Mouse (Mus musculus) heart, embryonic 14.5 days (tissue): ENCODE data around the gene Podxl2. TPM values are rescaled to one million over a fixed set of nuclear protein-coding genes. Genes with fewer than 3 reads are reported as not detected.
A peak's percentile ranks its signal among the peaks of the same experiment; 100 is the strongest.

Experiments
- ATAC-seq: fragments of 200-750 bp; cut with Nextera tagmentation; 2 replicates; pipeline ENCODE4 v1.8.0; 2017; ENCODE audit warnings: low read depth, moderate TSS enrichment; ENCODE audit not compliant: insufficient number of reproducible peaks, insufficient read depth, low FRiP score
- H3K27ac ChIP-seq, 2 experiments: fragments of 200-500 bp in 1 of 2; fragments of 300-500 bp in 1 of 2; sonication (generic) in 1 of 2; replicated peaks in 1 of 2; 2 replicates each; pipeline ENCODE4 v1.5.1; 2012 to 2014; ENCODE audit warnings: low read depth in 2 of 2, low read length in 2 of 2, control low read depth in 1 of 2, mild to moderate bottlenecking in 1 of 2, mixed read lengths in 1 of 2; ENCODE audit not compliant: control insufficient read depth in 1 of 2, insufficient read depth in 1 of 2
- H3K27me3 ChIP-seq: fragments of 300-500 bp; sonication (generic); 2 replicates; pipeline ENCODE4 v1.6.1; 2014; ENCODE audit warnings: mild to moderate bottlenecking, low read length, control low read depth; ENCODE audit not compliant: control insufficient read depth, insufficient read depth
- H3K36me3 ChIP-seq: fragments of 300-500 bp; sonication (generic); 2 replicates; pipeline ENCODE4 v1.6.1; 2014; ENCODE audit warnings: mild to moderate bottlenecking, control low read depth, low read length, mixed read lengths; ENCODE audit not compliant: control insufficient read depth, insufficient read depth
- H3K4me1 ChIP-seq, 2 experiments: fragments of 200-500 bp in 1 of 2; fragments of 300-500 bp in 1 of 2; sonication (generic) in 1 of 2; 2 replicates each; pipeline ENCODE4 v1.6.1; 2012 to 2014; ENCODE audit warnings: low read length in 2 of 2, control low read depth in 1 of 2, mixed read lengths in 1 of 2; ENCODE audit not compliant: control insufficient read depth in 2 of 2, insufficient read depth in 2 of 2
- H3K4me2 ChIP-seq: fragments of 300-500 bp; sonication (generic); 2 replicates; pipeline ENCODE4 v1.6.1; 2014; ENCODE audit warnings: mild to moderate bottlenecking, low read length
- H3K4me3 ChIP-seq, 2 experiments: fragments of 200-500 bp in 1 of 2; fragments of 300-500 bp in 1 of 2; sonication (generic) in 1 of 2; 2 replicates each; pipeline ENCODE4 v1.5.1; 2012 to 2014; ENCODE audit warnings: low read length in 2 of 2, mild to moderate bottlenecking in 2 of 2, control low read depth in 1 of 2, low read depth in 1 of 2, moderate library complexity in 1 of 2; ENCODE audit not compliant: control insufficient read depth in 1 of 2, insufficient read depth in 1 of 2
- H3K9ac ChIP-seq: fragments of 300-500 bp; sonication (generic); 2 replicates; pipeline ENCODE4 v1.6.1; 2014; ENCODE audit warnings: mild to moderate bottlenecking, low read length
- H3K9me3 ChIP-seq: fragments of 300-500 bp; sonication (generic); 2 replicates; pipeline ENCODE4 v1.6.1; 2016; ENCODE audit warnings: low read length, control low read depth; ENCODE audit not compliant: control insufficient read depth
- WGBS: fragments of 180-500 bp; shearing (Covaris S2); extraction: QIAGEN DNeasy Blood & Tissue Kit; methylation state at CpG from one replicate; pipeline ENCODE4 v1.1.7; 2014; 5-methylcytosine and 5-hydroxymethylcytosine counted together
- polyA plus RNA-seq: library from polyadenylated mRNA; unstranded; fragments of >200 nt; fragmentation: Nextera tagmentation; extraction: Ambion mirVana; gene quantifications from 2 replicates; pipeline ENCODE4 v1.2.1, GENCODE M21; 2014

Podxl2 gene
- polyA plus RNA-seq, 1 experiment from 2014 or later: 51.6 TPM

DNA sequence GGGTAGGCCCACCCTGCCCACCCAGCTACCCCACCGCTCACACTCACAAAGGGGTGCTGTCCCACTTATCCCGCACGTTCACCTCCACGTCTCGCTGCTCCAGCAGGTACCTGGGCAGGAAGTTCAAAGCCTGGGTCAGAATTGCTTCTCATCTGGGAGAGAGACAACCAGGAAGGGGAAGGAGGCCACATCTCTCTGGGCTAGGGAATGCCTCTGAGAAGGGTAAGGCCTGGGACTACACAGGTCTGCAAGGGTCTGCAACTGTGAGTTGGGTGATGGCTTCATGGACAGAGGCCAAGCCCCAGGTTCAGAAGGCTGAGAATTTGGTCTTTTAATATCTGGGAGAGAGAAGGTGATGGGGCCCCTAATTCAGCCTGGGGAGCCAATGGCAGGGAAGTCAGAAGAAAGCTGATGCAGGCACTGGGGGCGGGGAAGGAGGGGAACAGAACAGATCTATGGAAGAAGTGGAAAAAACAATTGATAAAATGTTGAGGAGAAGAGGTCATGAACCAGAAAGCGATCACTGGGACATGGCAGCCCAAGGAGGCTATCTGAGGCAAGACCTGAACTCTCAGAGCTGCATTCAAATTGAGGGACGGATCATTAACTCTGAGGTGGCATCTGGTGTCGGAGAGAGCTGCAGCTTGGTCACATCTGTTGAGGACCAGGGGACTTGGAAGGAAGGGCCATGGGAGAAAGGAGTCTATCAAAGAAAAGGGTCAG, 33.9 kb downstream of the Podxl2 start:
- Histone ChIP-seq H3K9ac (peak overlapping the region; percentile 88), H3K4me2 (peak overlapping the region; percentile 86), H3K9me3 (no peaks in the 10 kb centered on the region), H3K4me1 (peaks cover 12 to 19% of the 10 kb centered on the region in 2 experiments), H3K27ac (peak overlapping the region; percentile 73 to 88), H3K4me3 (peak overlapping the region; percentile 79 to 84), H3K27me3 (no peaks in the 10 kb centered on the region), H3K36me3 (peaks cover 43% of the 10 kb centered on the region)
- ATAC-seq: no peak
- 52% methylated on average over 9 of the region's 9 CpGs for WGBS

DNA sequence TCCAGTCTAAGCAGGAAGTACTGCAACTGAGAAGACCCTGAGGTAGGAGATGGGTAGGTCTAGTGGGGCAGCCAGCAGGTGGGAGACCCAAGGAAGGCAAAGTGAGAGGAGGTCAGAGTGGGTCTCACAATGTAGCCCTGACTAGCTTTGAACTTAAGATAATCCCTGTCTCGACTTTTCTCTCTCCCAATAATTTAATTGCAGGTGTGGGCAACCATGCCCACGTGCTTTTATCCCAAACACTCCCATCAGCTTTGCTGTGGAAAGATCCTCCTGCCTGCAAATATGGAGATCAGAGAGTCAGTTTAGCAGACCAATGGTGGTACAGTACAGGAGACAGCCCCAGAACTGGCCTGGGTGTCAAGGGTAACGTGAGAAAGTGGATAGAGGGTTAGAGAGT, 34.6 kb downstream of the Podxl2 start:
- WGBS: 67% methylated on average over 3 of the region's 3 CpGs
- no peaks in the 10 kb centered on the region for H3K27me3 ChIP-seq
- H3K4me1 ChIP-seq: peaks cover 12 to 19% of the 10 kb centered on the region in 2 experiments
- H3K9me3 ChIP-seq: no peaks in the 10 kb centered on the region
- ATAC-seq: no peak
- H3K9ac ChIP-seq: 0 out of 2 replicates have a peak overlapping the region, but pooled peaks have one; percentile 88
- no peak overlapping the region for H3K27ac ChIP-seq
- no peak overlapping the region for H3K4me3 ChIP-seq
- H3K36me3 ChIP-seq: peaks cover 49% of the 10 kb centered on the region
- H3K4me2 ChIP-seq: no peak overlapping the region

DNA sequence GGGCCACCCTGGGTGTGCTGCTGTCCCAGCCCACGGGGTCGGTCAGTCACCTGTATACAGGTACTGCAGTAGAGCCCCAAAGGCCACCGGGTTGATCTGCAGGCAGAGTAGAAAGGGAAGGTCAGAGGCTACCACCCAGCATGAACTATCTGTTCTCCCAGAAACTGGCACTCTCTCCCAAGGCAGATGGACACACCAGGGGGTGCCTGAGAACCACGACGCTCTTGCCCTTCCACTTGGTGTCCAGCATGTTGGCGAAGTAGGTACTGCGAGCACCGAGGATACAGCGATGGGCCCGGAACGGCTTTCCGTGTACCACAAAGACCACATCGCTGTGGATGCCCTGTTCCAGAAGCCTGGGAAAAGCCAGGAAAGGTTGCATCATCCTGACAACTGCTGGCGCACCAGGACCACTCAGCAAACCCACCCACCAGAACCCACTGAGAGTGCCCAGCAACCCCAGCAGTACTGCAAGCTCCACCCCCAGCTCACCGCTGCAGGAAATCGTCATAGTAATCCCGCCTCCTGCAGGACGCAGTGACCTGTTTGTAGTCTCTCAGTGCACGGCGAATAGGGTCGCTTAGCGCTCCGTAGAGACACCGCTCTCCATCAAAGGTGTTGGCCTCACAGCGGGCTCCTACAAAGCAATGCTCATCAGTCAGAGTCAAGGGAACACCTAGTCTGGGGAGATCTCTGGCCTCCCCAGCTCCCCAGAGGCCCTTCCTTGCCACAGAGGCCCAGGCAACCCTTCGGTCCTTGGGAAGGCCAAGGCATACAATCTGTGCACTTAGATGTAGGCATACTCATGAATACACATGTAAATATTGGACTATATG, 35.5 kb downstream of the Podxl2 start:
- peaks cover 12 to 19% of the 10 kb centered on the region in 2 experiments for H3K4me1 ChIP-seq
- no peak overlapping the region for H3K4me3 ChIP-seq
- no peak overlapping the region for H3K9ac ChIP-seq
- H3K27me3 ChIP-seq: no peaks in the 10 kb centered on the region
- ATAC-seq: no peak
- H3K36me3 ChIP-seq: peaks cover 49% of the 10 kb centered on the region
- H3K4me2 ChIP-seq: no peak overlapping the region
- WGBS: 75% methylated on average over 26 of the region's 26 CpGs
- no peak overlapping the region for H3K27ac ChIP-seq
- H3K9me3 ChIP-seq: no peaks in the 10 kb centered on the region

DNA sequence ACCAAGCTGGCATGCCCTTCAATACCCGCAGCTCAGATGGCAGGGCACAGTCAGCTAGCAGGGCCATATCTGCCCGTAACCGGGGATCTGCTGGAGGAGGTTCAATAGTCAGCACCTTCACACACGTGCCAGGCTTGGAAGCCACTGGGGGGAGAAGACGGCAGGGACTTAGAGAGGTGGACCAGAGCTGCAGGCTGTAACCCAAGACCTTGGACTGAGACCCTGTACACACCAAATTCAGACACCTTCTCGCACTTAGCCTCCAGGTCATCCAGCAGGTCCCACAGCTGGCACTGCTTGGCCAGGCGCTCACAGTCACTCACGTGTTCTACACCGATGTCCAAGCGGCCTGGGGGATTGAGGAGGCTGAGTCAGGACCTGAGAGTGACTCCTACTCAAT, 36.2 kb downstream of the Podxl2 start:
- Histone ChIP-seq H3K9ac (no peak overlapping the region), H3K27ac (no peak overlapping the region), H3K4me1 (peaks cover 17 to 26% of the 10 kb centered on the region in 2 experiments), H3K27me3 (no peaks in the 10 kb centered on the region), H3K4me3 (no peak overlapping the region), H3K9me3 (no peaks in the 10 kb centered on the region), H3K4me2 (no peak overlapping the region), H3K36me3 (peaks cover 49% of the 10 kb centered on the region)
- 85% methylated on average over 10 of the region's 10 CpGs for WGBS
- ATAC-seq: no peak

DNA sequence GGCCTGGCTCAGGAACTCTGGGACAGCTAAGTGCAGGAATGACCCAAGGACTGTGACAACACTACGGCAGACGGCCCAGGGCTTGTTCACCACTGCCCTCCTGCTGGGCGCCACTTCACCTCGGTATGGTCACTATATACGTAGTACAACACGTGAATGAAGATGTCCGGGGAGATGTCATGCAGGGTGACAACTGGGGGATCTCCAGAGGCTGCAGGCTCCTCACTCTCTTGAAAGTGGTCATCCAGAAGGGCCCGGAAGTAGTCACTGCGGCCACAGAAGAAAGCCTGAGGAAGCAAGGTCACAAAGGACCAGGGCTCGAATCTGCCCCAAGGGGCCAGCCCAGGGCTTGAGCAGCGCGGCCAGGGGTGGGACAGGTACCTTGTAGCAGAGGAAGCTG, 36.8 kb downstream of the Podxl2 start:
- no peak for ATAC-seq
- H3K36me3 ChIP-seq: peaks cover 49% of the 10 kb centered on the region
- no peaks in the 10 kb centered on the region for H3K27me3 ChIP-seq
- no peak overlapping the region for H3K9ac ChIP-seq
- H3K4me2 ChIP-seq: no peak overlapping the region
- no peaks in the 10 kb centered on the region for H3K9me3 ChIP-seq
- 90% methylated on average over 12 of the region's 12 CpGs for WGBS
- no peak overlapping the region for H3K27ac ChIP-seq
- no peak overlapping the region for H3K4me3 ChIP-seq
- H3K4me1 ChIP-seq: peaks cover 16 to 26% of the 10 kb centered on the region in 2 experiments

DNA sequence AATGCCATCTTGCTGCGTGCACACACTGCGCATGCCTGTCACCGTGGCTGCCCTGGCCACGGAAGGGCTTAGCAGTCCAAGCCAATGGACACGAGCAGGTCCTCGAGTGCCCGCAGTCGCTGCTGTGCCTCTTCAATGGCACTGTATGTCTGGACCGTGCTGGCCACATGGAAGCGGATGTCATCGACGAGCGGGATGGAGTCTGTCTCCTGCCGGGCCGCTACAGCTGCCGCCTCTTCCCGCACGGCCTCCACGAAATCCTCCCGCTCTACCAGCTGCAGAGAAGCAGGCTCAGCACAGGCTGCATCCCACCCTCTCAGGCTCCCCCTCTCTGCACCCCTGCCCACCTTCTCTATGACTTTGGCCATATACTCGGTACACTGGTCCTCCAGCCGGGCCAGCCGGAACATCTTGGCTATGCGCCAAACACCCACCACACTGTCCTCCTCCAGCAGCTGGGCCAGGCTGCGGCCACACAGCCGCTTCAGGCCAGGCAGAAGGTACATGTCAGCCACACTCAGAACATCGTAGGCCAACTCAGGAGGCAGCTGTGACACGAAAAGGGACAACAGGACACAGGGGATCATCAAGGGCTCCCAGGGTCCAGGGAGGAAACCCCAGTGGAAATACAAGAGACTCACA, 38.5 kb downstream of the Podxl2 start:
- Histone ChIP-seq H3K9me3 (no peaks in the 10 kb centered on the region), H3K4me2 (no peak overlapping the region), H3K9ac (no peak overlapping the region), H3K36me3 (peaks cover 49% of the 10 kb centered on the region), H3K4me3 (no peak overlapping the region), H3K4me1 (peaks cover 15 to 21% of the 10 kb centered on the region in 2 experiments), H3K27ac (no peak overlapping the region), H3K27me3 (no peaks in the 10 kb centered on the region)
- 86% methylated on average over 28 of the region's 28 CpGs for WGBS
- no peak for ATAC-seq

DNA sequence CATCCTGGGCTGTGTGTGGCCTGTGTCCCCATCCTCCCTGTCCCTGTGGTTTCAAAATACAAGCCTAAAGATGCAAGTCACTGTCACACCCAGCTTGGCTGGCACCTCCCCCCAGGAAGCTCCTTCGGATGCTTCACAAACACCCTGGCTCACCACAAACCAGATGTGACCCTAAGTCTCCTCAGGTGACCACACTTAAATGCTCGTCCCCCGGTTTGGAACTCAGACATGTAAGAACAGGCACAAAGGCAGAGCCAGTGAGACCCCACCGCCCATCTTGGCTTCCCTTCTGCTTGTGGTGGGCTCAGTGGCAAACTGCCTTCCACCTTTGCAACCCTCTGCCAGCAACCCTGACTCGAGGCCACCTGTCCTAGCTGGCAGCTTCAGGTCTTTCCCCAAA, 39.8 kb downstream of the Podxl2 start:
- no peak overlapping the region for H3K9ac ChIP-seq
- no peak overlapping the region for H3K4me2 ChIP-seq
- 77% methylated on average over 5 of the region's 5 CpGs for WGBS
- H3K27me3 ChIP-seq: no peaks in the 10 kb centered on the region
- H3K4me1 ChIP-seq: peaks cover 8 to 13% of the 10 kb centered on the region in 2 experiments
- peaks cover 47% of the 10 kb centered on the region for H3K36me3 ChIP-seq
- ATAC-seq: no peak
- no peaks in the 10 kb centered on the region for H3K9me3 ChIP-seq
- H3K4me3 ChIP-seq: no peak overlapping the region
- no peak overlapping the region for H3K27ac ChIP-seq
